Mouse (Mus musculus) small intestine, adult 2 months (tissue): ENCODE measurements around the gene Det1. TPM values are rescaled to one million over a fixed set of nuclear protein-coding genes. Genes with fewer than 3 reads are reported as not detected.

Source experiments
- H3K27ac ChIP-seq: fragments of 200-500 bp; 2 replicates; pipeline ENCODE4 v1.5.1; 2012; ENCODE audit warnings: low read depth, low read length, control low read depth, inconsistent platforms; ENCODE audit not compliant: insufficient read depth
- H3K27me3 ChIP-seq: fragments of 200-500 bp; 2 replicates; pipeline ENCODE4 v1.6.1; 2012; ENCODE audit warnings: mild to moderate bottlenecking, moderate library complexity, low read length, inconsistent platforms; ENCODE audit not compliant: control insufficient read depth, insufficient read depth
- H3K36me3 ChIP-seq: fragments of 200-500 bp; 2 replicates; pipeline ENCODE4 v1.6.1; 2012; ENCODE audit warnings: mild to moderate bottlenecking, low read length, control low read depth, inconsistent platforms; ENCODE audit not compliant: control insufficient read depth, insufficient read depth
- H3K4me1 ChIP-seq: fragments of 200-500 bp; 2 replicates; pipeline ENCODE4 v1.6.1; 2012; ENCODE audit warnings: low read length, inconsistent platforms, mixed read lengths; ENCODE audit not compliant: control insufficient read depth, insufficient read depth, insufficient read length
- H3K4me3 ChIP-seq: fragments of 200-500 bp; 2 replicates; pipeline ENCODE4 v1.5.1; 2012; ENCODE audit warnings: low read depth, mild to moderate bottlenecking, control low read depth, inconsistent platforms, low read length, moderate library complexity
- CTCF ChIP-seq: fragments of 200-500 bp; IDR thresholded peaks from 2 replicates; pipeline ENCODE4 v1.5.1; 2012; ENCODE audit warnings: low read depth, mild to moderate bottlenecking, control low read depth, inconsistent platforms, low read length, moderate library complexity, mixed read lengths; ENCODE audit not compliant: insufficient replicate concordance, insufficient read length; ENCODE audit errors: extremely low read depth
- POLR2A ChIP-seq: fragments of 200-500 bp; IDR thresholded peaks from 2 replicates; pipeline ENCODE4 v1.6.1; 2012; ENCODE audit warnings: low read depth, mild to moderate bottlenecking, control low read depth, inconsistent platforms, low read length, moderate library complexity
- WGBS: fragments of 180-500 bp; shearing (Covaris S2); methylation state at CpG from one replicate; pipeline ENCODE4 v1.1.7; 2018; 5-methylcytosine and 5-hydroxymethylcytosine counted together
- polyA plus RNA-seq: library from polyadenylated mRNA; depleted of rRNA; stranded (reverse); fragments of >200 nt; gene quantifications from 2 replicates; pipeline ENCODE4 v1.2.3, GENCODE M21; 2012

The Det1 gene
- polyA plus RNA-seq, 1 experiment = 10.2 TPM

- Histone ChIP-seq H3K27ac (no peak overlapping the region), H3K4me1 (no peaks in the 10 kb centered on the region), H3K36me3 (no peaks in the 10 kb centered on the region; the same call in 1 of the 2 replicates), H3K4me3 (no peak overlapping the region), H3K27me3 (no peaks in the 10 kb centered on the region)
- TF ChIP-seq POLR2A (no peak), CTCF (no peak)
- WGBS = 82% methylated on average over 3 of the region's 3 CpGs
These were observed 50.4 kb downstream of the Det1 start for GRCm38 (mm10) chr7:78796624-78797023.

- Histone ChIP-seq H3K4me3 (no peak overlapping the region), H3K4me1 (no peaks in the 10 kb centered on the region), H3K27me3 (no peaks in the 10 kb centered on the region), H3K27ac (no peak overlapping the region), H3K36me3 (peaks cover 3% of the 10 kb centered on the region; the same call in 1 of the 2 replicates)
- TF ChIP-seq CTCF = no peak
- TF ChIP-seq POLR2A = no peak
- WGBS = 57% methylated on average over 6 of the region's 6 CpGs
These were observed 52.4 kb downstream of the Det1 start for GRCm38 (mm10) chr7:78794571-78795092.

GRCm38 (mm10) chr7:78793895-78794570 lies 53.0 kb downstream of the Det1 start:
- Histone ChIP-seq H3K36me3 (peaks cover 4% of the 10 kb centered on the region; the same call in 1 of the 2 replicates), H3K4me3 (no peak overlapping the region), H3K27ac (no peak overlapping the region), H3K27me3 (no peaks in the 10 kb centered on the region), H3K4me1 (no peaks in the 10 kb centered on the region)
- TF ChIP-seq CTCF (no peak), POLR2A (no peak)
- 72% methylated on average over 13 of the region's 13 CpGs for WGBS

DNA sequence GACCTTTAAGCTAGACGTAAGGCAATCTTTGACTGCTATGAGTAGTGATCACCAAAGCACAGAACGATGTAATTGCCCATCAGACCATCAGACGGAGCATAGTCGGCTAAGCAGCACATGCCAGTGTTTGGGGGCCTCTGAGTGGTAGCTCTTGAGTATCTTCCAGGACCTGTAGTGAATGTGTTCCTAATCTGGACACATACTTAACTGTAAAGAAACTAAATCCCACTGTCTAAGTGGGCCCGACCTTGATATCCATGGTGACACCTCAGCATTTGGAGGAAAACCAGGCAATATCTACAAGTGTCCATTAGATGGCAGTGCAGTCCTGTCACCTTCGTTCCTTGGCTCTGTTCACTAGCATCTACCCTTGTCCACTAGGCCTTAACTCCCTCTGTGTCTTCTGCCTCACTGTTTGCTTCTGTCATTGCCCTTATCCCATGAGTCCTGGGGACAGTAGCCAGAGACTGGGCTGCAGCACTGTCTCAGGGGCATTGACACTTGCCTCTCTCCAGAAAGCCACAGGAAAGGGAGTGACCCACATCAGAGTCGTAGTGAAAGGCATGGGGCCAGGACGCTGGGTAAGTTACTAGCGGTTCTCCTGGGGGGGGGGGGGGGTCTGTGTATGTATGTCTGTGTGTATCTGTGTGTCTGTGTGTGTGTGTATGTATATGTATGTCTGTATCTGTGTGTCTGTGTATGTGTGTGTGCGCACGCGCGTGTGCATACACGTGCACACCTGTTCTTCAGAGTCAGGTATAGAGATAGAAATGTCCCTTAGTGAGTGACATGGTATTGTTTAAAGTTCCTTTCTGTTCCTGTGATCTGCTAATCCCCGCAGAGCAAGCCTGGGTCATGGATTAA lies 55.5 kb downstream of the Det1 start:
- peak; percentile 46; the same call in 1 of the 2 replicates for TF ChIP-seq CTCF
- no peak for TF ChIP-seq POLR2A
- WGBS = 80% methylated on average over 15 of the region's 15 CpGs
- H3K4me1 ChIP-seq = no peaks in the 10 kb centered on the region

GRCm38 (mm10) chr7:78787793-78788380 lies 59.2 kb downstream of the Det1 start:
- no peaks in the 10 kb centered on the region for H3K27me3 ChIP-seq
- no peak overlapping the region for H3K27ac ChIP-seq
- no peaks in the 10 kb centered on the region for H3K4me1 ChIP-seq
- peaks cover 7% of the 10 kb centered on the region; the same call in 1 of the 2 replicates for H3K36me3 ChIP-seq
- no peak for TF ChIP-seq CTCF
- no peak for TF ChIP-seq POLR2A
- WGBS = 89% methylated on average over 12 of the region's 12 CpGs
- H3K4me3 ChIP-seq = no peak overlapping the region

More for the DNA sequence above, 55.5 kb downstream of the Det1 start:
- no peak overlapping the region for H3K27ac ChIP-seq
- no peak overlapping the region for H3K4me3 ChIP-seq
- H3K36me3 ChIP-seq = peaks cover 7% of the 10 kb centered on the region; the same call in 1 of the 2 replicates
- no peaks in the 10 kb centered on the region for H3K27me3 ChIP-seq

GRCm38 (mm10) chr7:78785906-78786305 lies 61.2 kb downstream of the Det1 start:
- Histone ChIP-seq H3K36me3 (peaks cover 7% of the 10 kb centered on the region; the same call in 1 of the 2 replicates), H3K27me3 (no peaks in the 10 kb centered on the region), H3K27ac (no peak overlapping the region), H3K4me1 (no peaks in the 10 kb centered on the region), H3K4me3 (no peak overlapping the region)
- TF ChIP-seq POLR2A = no peak
- TF ChIP-seq CTCF = no peak
- 60% methylated on average over 5 of the region's 5 CpGs for WGBS
